Mouse (Mus musculus) forebrain, embryonic 14.5 days (tissue): ENCODE results near the gene Tor1aip2. TPM values are rescaled to one million over a fixed set of nuclear protein-coding genes. Genes with fewer than 3 reads are reported as not detected.
A peak's percentile ranks its signal among the peaks of the same experiment; 100 is the strongest.

Source experiments
- ATAC-seq: fragments of 200-750 bp; cut with Nextera tagmentation; 2 replicates; pipeline ENCODE4 v1.8.0; 2017; ENCODE audit warnings: mild to moderate bottlenecking, moderate library complexity
- DNase-seq: peaks from one replicate; pipeline ENCODE4 v3.0.0-alpha.2; 2015; ENCODE audit warnings: low spot score
- H3K27ac ChIP-seq: fragments of 300-500 bp; sonication (generic); 2 replicates; pipeline ENCODE4 v1.5.1; 2014; ENCODE audit warnings: low read depth, mild to moderate bottlenecking, control low read depth, low read length, moderate library complexity
- H3K27me3 ChIP-seq: fragments of 300-500 bp; sonication (generic); replicated peaks from 2 replicates; pipeline ENCODE4 v1.6.1; 2014; ENCODE audit warnings: low read length, control low read depth, mixed read lengths; ENCODE audit not compliant: control insufficient read depth, insufficient read depth
- H3K36me3 ChIP-seq: fragments of 300-500 bp; sonication (generic); 2 replicates; pipeline ENCODE4 v1.6.1; 2014; ENCODE audit warnings: low read length, control low read depth; ENCODE audit not compliant: control insufficient read depth, insufficient read depth
- H3K4me1 ChIP-seq: fragments of 300-500 bp; sonication (generic); 2 replicates; pipeline ENCODE4 v1.6.1; 2014; ENCODE audit warnings: antibody characterized with exemption, low read length, control low read depth; ENCODE audit not compliant: control insufficient read depth, insufficient read depth
- H3K4me2 ChIP-seq: fragments of 300-500 bp; sonication (generic); 2 replicates; pipeline ENCODE4 v1.6.1; 2014; ENCODE audit warnings: mild to moderate bottlenecking, control low read depth, low read length
- H3K4me3 ChIP-seq: fragments of 300-500 bp; sonication (generic); 2 replicates; pipeline ENCODE4 v1.5.1; 2014; ENCODE audit warnings: low read depth, low read length, control low read depth
- H3K9ac ChIP-seq: fragments of 300-500 bp; sonication (generic); 2 replicates; pipeline ENCODE4 v1.6.1; 2014; ENCODE audit warnings: mild to moderate bottlenecking, low read length, control low read depth, moderate library complexity
- H3K9me3 ChIP-seq: fragments of 300-500 bp; sonication (generic); replicated peaks from 2 replicates; pipeline ENCODE4 v1.6.1; 2016; ENCODE audit warnings: low read length, control low read depth, mixed read lengths; ENCODE audit not compliant: control insufficient read depth
- WGBS: fragments of 180-500 bp; shearing (Covaris S2); extraction: QIAGEN DNeasy Blood & Tissue Kit; methylation state at CpG from one replicate; pipeline ENCODE4 v1.1.7; 2014; 5-methylcytosine and 5-hydroxymethylcytosine counted together
- polyA plus RNA-seq: library from polyadenylated mRNA; unstranded; fragments of >200 nt; fragmentation: Nextera tagmentation; extraction: Ambion mirVana; gene quantifications from 2 replicates; pipeline ENCODE4 v1.2.1, GENCODE M21; 2014

Tor1aip2 gene
- polyA plus RNA-seq, 1 experiment from 2014 or later = 87.9 TPM

GRCm38 (mm10) chr1:156009003-156009402, 26.2 kb upstream of the Tor1aip2 start:
- H3K9me3 ChIP-seq = no peaks in the 10 kb centered on the region
- no peak overlapping the region for H3K4me3 ChIP-seq
- H3K4me2 ChIP-seq = no peak overlapping the region
- WGBS = 97% methylated on average over 1 of the region's 1 CpGs
- DNase-seq (no peak), ATAC-seq (no peak)
- H3K27ac ChIP-seq = no peak overlapping the region
- H3K9ac ChIP-seq = no peak overlapping the region
- no peaks in the 10 kb centered on the region for H3K27me3 ChIP-seq
- no peaks in the 10 kb centered on the region for H3K4me1 ChIP-seq
- H3K36me3 ChIP-seq = peaks cover 61% of the 10 kb centered on the region

GRCm38 (mm10) chr1:156019800-156020199, 15.4 kb upstream of the Tor1aip2 start:
- H3K9me3 ChIP-seq = no peaks in the 10 kb centered on the region
- H3K27me3 ChIP-seq = no peaks in the 10 kb centered on the region
- H3K4me1 ChIP-seq = no peaks in the 10 kb centered on the region
- H3K9ac ChIP-seq = no peak overlapping the region
- WGBS = 96% methylated on average over 1 of the region's 1 CpGs
- no peak overlapping the region for H3K27ac ChIP-seq
- ATAC-seq (no peak), DNase-seq (no peak)
- no peak overlapping the region for H3K4me2 ChIP-seq
- no peak overlapping the region for H3K4me3 ChIP-seq
- peaks cover 57% of the 10 kb centered on the region for H3K36me3 ChIP-seq

GRCm38 (mm10) chr1:156020402-156020801, 14.8 kb upstream of the Tor1aip2 start:
- no peak overlapping the region for H3K27ac ChIP-seq
- no peaks in the 10 kb centered on the region for H3K4me1 ChIP-seq
- H3K4me2 ChIP-seq = no peak overlapping the region
- H3K36me3 ChIP-seq = peaks cover 55% of the 10 kb centered on the region
- no peak for DNase-seq
- no peak overlapping the region for H3K9ac ChIP-seq
- no peaks in the 10 kb centered on the region for H3K9me3 ChIP-seq
- no peak for ATAC-seq
- H3K4me3 ChIP-seq = no peak overlapping the region
- H3K27me3 ChIP-seq = no peaks in the 10 kb centered on the region
- 93% methylated on average over 1 of the region's 1 CpGs for WGBS

- peaks cover 52% of the 10 kb centered on the region for H3K36me3 ChIP-seq
- H3K27me3 ChIP-seq = no peaks in the 10 kb centered on the region
- no peaks in the 10 kb centered on the region for H3K4me1 ChIP-seq
- DNase-seq (no peak), ATAC-seq (no peak)
- H3K4me2 ChIP-seq = no peak overlapping the region
- H3K27ac ChIP-seq = no peak overlapping the region
- H3K9ac ChIP-seq = no peak overlapping the region
- H3K4me3 ChIP-seq = no peak overlapping the region
- H3K9me3 ChIP-seq = no peaks in the 10 kb centered on the region
- WGBS = 84% methylated on average over 8 of the region's 8 CpGs
These were observed 10.2 kb upstream of the Tor1aip2 start for GRCm38 (mm10) chr1:156024831-156025503.

GRCm38 (mm10) chr1:156027849-156028248, 7.4 kb upstream of the Tor1aip2 start:
- no peak overlapping the region for H3K27ac ChIP-seq
- H3K36me3 ChIP-seq = peaks cover 61% of the 10 kb centered on the region
- ATAC-seq = no peak
- H3K4me3 ChIP-seq = no peak overlapping the region
- DNase-seq = no peak
- H3K9me3 ChIP-seq = no peaks in the 10 kb centered on the region
- no peak overlapping the region for H3K9ac ChIP-seq
- no peaks in the 10 kb centered on the region for H3K27me3 ChIP-seq
- WGBS = 92% methylated on average over 3 of the region's 3 CpGs
- H3K4me2 ChIP-seq = no peak overlapping the region
- H3K4me1 ChIP-seq = no peaks in the 10 kb centered on the region

GRCm38 (mm10) chr1:156028340-156028975, 6.7 kb upstream of the Tor1aip2 start:
- no peak for ATAC-seq
- H3K36me3 ChIP-seq = peaks cover 66% of the 10 kb centered on the region
- 90% methylated on average over 4 of the region's 4 CpGs for WGBS

GRCm38 (mm10) chr1:156033921-156034320, 1.3 kb upstream of the Tor1aip2 start:
- H3K4me2 ChIP-seq = no peak overlapping the region
- no peaks in the 10 kb centered on the region for H3K9me3 ChIP-seq
- peaks cover 45% of the 10 kb centered on the region for H3K36me3 ChIP-seq
- H3K27me3 ChIP-seq = no peaks in the 10 kb centered on the region
- H3K4me1 ChIP-seq = peaks cover 4% of the 10 kb centered on the region; the same call in 1 of the 2 replicates
- no peak overlapping the region for H3K27ac ChIP-seq
- WGBS = 96% methylated on average over 7 of the region's 7 CpGs
- DNase-seq = no peak
- no peak for ATAC-seq
- H3K4me3 ChIP-seq = no peak overlapping the region
- H3K9ac ChIP-seq = no peak overlapping the region

More at GRCm38 (mm10) chr1:156028340-156028975, 6.7 kb upstream of the Tor1aip2 start:
- no peak for DNase-seq
- Histone ChIP-seq H3K9me3 (no peaks in the 10 kb centered on the region), H3K4me1 (no peaks in the 10 kb centered on the region), H3K9ac (no peak overlapping the region), H3K27me3 (no peaks in the 10 kb centered on the region), H3K4me3 (no peak overlapping the region), H3K4me2 (no peak overlapping the region), H3K27ac (no peak overlapping the region)

GRCm38 (mm10) chr1:156034661-156035060, 542 bp upstream of the Tor1aip2 start:
- no peaks in the 10 kb centered on the region for H3K27me3 ChIP-seq
- H3K36me3 ChIP-seq = peaks cover 39% of the 10 kb centered on the region
- H3K27ac ChIP-seq = no peak overlapping the region
- no peaks in the 10 kb centered on the region for H3K9me3 ChIP-seq
- peak overlapping the region; percentile 73 for H3K4me3 ChIP-seq
- H3K9ac ChIP-seq = peak overlapping the region; percentile 88
- DNase-seq = no peak
- peak overlapping the region; percentile 77 for H3K4me2 ChIP-seq
- WGBS = 23% methylated on average over 1 of the region's 1 CpGs
- no peak for ATAC-seq
- peaks cover 4% of the 10 kb centered on the region; the same call in 1 of the 2 replicates for H3K4me1 ChIP-seq
